Mouse (Mus musculus) limb, embryonic 14.5 days (tissue): ENCODE measurements around the gene Sema5b. TPM values are rescaled to one million over a fixed set of nuclear protein-coding genes. Genes with fewer than 3 reads are reported as not detected.

Source experiments
- ATAC-seq: fragments of 200-750 bp; cut with Nextera tagmentation; 2 replicates; pipeline ENCODE4 v1.8.0; 2017; ENCODE audit warnings: low read depth, moderate number of reproducible peaks, moderate TSS enrichment; ENCODE audit not compliant: low FRiP score
- DNase-seq: peaks from one replicate; pipeline ENCODE4 v3.0.0-alpha.2; 2015; ENCODE audit warnings: low spot score
- H3K27ac ChIP-seq: fragments of 300-500 bp; sonication (generic); replicated peaks from 2 replicates; pipeline ENCODE4 v1.5.1; 2014; ENCODE audit warnings: low read depth, mild to moderate bottlenecking, low read length, moderate library complexity, mixed read lengths
- H3K27me3 ChIP-seq: fragments of 300-500 bp; sonication (generic); 2 replicates; pipeline ENCODE4 v1.6.1; 2014; ENCODE audit warnings: low read length, mixed read lengths; ENCODE audit not compliant: control insufficient read depth, insufficient read depth
- H3K36me3 ChIP-seq: fragments of 300-500 bp; sonication (generic); 2 replicates; pipeline ENCODE4 v1.6.1; 2014; ENCODE audit warnings: mild to moderate bottlenecking, low read length, moderate library complexity, mixed read lengths; ENCODE audit not compliant: control insufficient read depth, insufficient read depth
- H3K4me1 ChIP-seq: fragments of 300-500 bp; sonication (generic); 2 replicates; pipeline ENCODE4 v1.6.1; 2014; ENCODE audit warnings: antibody characterized with exemption, low read length, mixed read lengths; ENCODE audit not compliant: control insufficient read depth, insufficient read depth
- H3K4me2 ChIP-seq: fragments of 300-500 bp; sonication (generic); replicated peaks from 2 replicates; pipeline ENCODE4 v1.6.1; 2014; ENCODE audit warnings: low read depth, mild to moderate bottlenecking, low read length, moderate library complexity; ENCODE audit not compliant: severe bottlenecking
- H3K4me3 ChIP-seq: fragments of 300-500 bp; sonication (generic); replicated peaks from 2 replicates; pipeline ENCODE4 v1.5.1; 2014; ENCODE audit warnings: low read length
- H3K9ac ChIP-seq: fragments of 300-500 bp; sonication (generic); 2 replicates; pipeline ENCODE4 v1.6.1; 2014; ENCODE audit warnings: mild to moderate bottlenecking, low read depth, low read length, moderate library complexity; ENCODE audit not compliant: severe bottlenecking
- H3K9me3 ChIP-seq: fragments of 300-500 bp; sonication (generic); 2 replicates; pipeline ENCODE4 v1.6.1; 2016; ENCODE audit warnings: low read length; ENCODE audit not compliant: control insufficient read depth
- POLR2A ChIP-seq: fragments of 200-500 bp; IDR thresholded peaks from 2 replicates; pipeline ENCODE4 v1.8.0; 2012; ENCODE audit warnings: inconsistent platforms, mild to moderate bottlenecking, moderate library complexity, borderline replicate concordance; ENCODE audit not compliant: insufficient read depth, insufficient read length; ENCODE audit errors: extremely low read depth
- WGBS: fragments of 180-500 bp; shearing (Covaris S2); extraction: QIAGEN DNeasy Blood & Tissue Kit; methylation state at CpG from one replicate; pipeline ENCODE4 v1.1.7; 2014; 5-methylcytosine and 5-hydroxymethylcytosine counted together
- polyA plus RNA-seq, 2 experiments: library from polyadenylated mRNA; depleted of rRNA in 1 of 2; stranded (reverse) in 1 of 2; unstranded in 1 of 2; fragments of >200 nt; fragmentation: Nextera tagmentation in 1 of 2; extraction: Ambion mirVana in 1 of 2; gene quantifications; 2 replicates each; pipeline versions ENCODE4 v1.2.1 to v1.2.3; 2012 to 2014

The Sema5b gene
- polyA plus RNA-seq, 2 experiments = 4.2 to 17.4 TPM

DNA sequence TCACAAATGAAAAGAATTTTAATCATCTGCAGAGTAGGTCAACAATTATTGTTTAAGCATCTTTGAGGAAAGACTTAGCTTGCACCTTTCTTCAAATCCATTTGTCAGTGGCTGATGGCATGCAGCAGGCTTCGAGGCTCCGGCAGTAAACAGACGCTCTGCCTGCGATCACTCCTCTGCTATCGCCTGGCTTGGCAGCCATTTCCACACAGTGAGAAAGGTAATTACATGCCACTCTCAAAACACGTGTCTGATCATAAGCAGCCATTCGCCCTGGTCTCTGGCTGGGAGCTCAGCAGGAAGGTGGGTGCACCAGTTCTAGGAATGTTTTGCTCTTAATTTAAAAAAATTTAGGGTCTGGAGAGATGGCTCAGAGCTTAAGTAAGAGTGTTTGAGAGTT is 170.1 kb downstream of the Sema5b start:
- Histone ChIP-seq H3K4me2 (no peak overlapping the region), H3K9me3 (no peaks in the 10 kb centered on the region), H3K36me3 (no peaks in the 10 kb centered on the region), H3K4me1 (peaks cover 8% of the 10 kb centered on the region), H3K9ac (no peak overlapping the region), H3K27me3 (no peaks in the 10 kb centered on the region), H3K4me3 (no peak overlapping the region), H3K27ac (no peak overlapping the region)
- TF ChIP-seq POLR2A = no peak
- ATAC-seq (no peak), DNase-seq (no peak)
- 18% methylated on average over 7 of the region's 7 CpGs for WGBS

DNA sequence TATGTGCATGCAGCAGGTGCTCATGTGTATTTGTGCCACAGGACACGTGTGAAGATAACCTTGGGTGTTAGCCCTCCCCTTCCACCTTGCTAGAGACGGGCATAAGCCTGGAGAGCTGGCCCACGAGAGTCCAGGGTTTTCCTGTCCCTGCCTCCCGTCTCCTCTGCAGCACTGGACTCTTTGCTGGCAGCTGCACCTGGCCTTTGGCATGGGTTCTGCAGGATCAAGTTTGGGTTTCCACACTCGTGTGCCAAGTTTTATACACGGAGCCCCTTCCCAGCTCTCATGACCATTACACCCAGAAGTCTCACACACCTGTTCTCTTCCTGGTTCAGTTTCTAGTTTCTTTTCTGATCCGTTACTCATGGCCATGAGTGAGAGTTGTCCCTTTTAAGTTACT is 172.7 kb downstream of the Sema5b start:
- Histone ChIP-seq H3K4me1 (peaks cover 8% of the 10 kb centered on the region), H3K4me3 (no peak overlapping the region), H3K27ac (no peak overlapping the region), H3K9ac (no peak overlapping the region), H3K4me2 (no peak overlapping the region), H3K36me3 (no peaks in the 10 kb centered on the region), H3K27me3 (no peaks in the 10 kb centered on the region), H3K9me3 (0 out of 2 replicates have a peak, but pooled peaks cover 5% of the 10 kb centered on the region)
- 33% methylated on average over 7 of the region's 7 CpGs for WGBS
- no peak for TF ChIP-seq POLR2A
- DNase-seq = no peak
- no peak for ATAC-seq

Other genes with a start within 250 kb of the Sema5b start
- gene Sec22a, start 177.2 kb upstream of the Sema5b start, polyA plus RNA-seq (2012; rRNA removed) = 15.9 and 30.1 TPM in 2 replicates
- 49.1 and 49.8 TPM in 2 replicates for gene Sec22a, start 177.2 kb upstream of the Sema5b start, polyA plus RNA-seq (2014; fragmentation: Nextera tagmentation; extraction: Ambion mirVana)
- 39.5 and 49.2 TPM in 2 replicates for gene Pdia5, start 50.3 kb upstream of the Sema5b start, polyA plus RNA-seq (2012; rRNA removed)
- gene Pdia5, start 50.3 kb upstream of the Sema5b start, polyA plus RNA-seq (2014; fragmentation: Nextera tagmentation; extraction: Ambion mirVana) = 22.2 and 24.9 TPM in 2 replicates
- gene Dirc2, start 228.2 kb downstream of the Sema5b start, polyA plus RNA-seq (2012; rRNA removed) = 22.9 and 28.7 TPM in 2 replicates
- gene Dirc2, start 228.2 kb downstream of the Sema5b start, polyA plus RNA-seq (2014; fragmentation: Nextera tagmentation; extraction: Ambion mirVana) = 20.5 and 23.0 TPM in 2 replicates
- 11.5 and 12.3 TPM in 2 replicates for gene Hspbap1, start 229.2 kb downstream of the Sema5b start, polyA plus RNA-seq (2012; rRNA removed)
- gene Hspbap1, start 229.2 kb downstream of the Sema5b start, polyA plus RNA-seq (2014; fragmentation: Nextera tagmentation; extraction: Ambion mirVana) = 12.9 and 14.5 TPM in 2 replicates